Mouse (Mus musculus) frontal cortex, adult (tissue): ENCODE measurements at regions not wholly inside any gene's neighbourhood (a gene's known extent, or its start where the extent isn't known, plus 50 kb on each side); places are given as distances from the start of the nearest gene placed in this dataset.
A peak's percentile ranks its signal among the peaks of the same experiment; 100 is the strongest.

Experiments
- ATAC-seq: cut with Nextera tagmentation; 2 replicates; pipeline ENCODE4 v1.9.2; 2017; ENCODE audit warnings: mild to moderate bottlenecking, moderate library complexity, mixed read lengths; ENCODE audit not compliant: low TSS enrichment

- no peak for ATAC-seq
Observed at GRCm38 (mm10) chr13:97560789-97561188, 199.6 kb downstream of the Gm10260 start.

- peak; percentile 92 for ATAC-seq
Observed at GRCm38 (mm10) chr13:97559611-97560385, 200.6 kb downstream of the Gm10260 start.

- no peak for ATAC-seq
Observed at GRCm38 (mm10) chr13:97558884-97559283, 201.5 kb downstream of the Gm10260 start.

GRCm38 (mm10) chr13:97555312-97555711, 205.1 kb downstream of the Gm10260 start:
- no peak for ATAC-seq

- ATAC-seq: no peak
Observed at GRCm38 (mm10) chr13:97554601-97555000, 205.8 kb downstream of the Gm10260 start.

GRCm38 (mm10) chr13:97552236-97552635, 208.2 kb downstream of the Gm10260 start:
- ATAC-seq: no peak

GRCm38 (mm10) chr13:97550880-97551279, 209.6 kb downstream of the Gm10260 start:
- ATAC-seq: no peak

- peak; percentile 80 for ATAC-seq
Observed at GRCm38 (mm10) chr13:97550172-97550571, 210.3 kb downstream of the Gm10260 start.

GRCm38 (mm10) chr13:97549384-97549783, 211.0 kb downstream of the Gm10260 start:
- ATAC-seq: no peak

- no peak for ATAC-seq
Observed at GRCm38 (mm10) chr13:97548527-97548977, 211.9 kb downstream of the Gm10260 start.

GRCm38 (mm10) chr13:97546936-97547335, 213.5 kb downstream of the Gm10260 start:
- no peak for ATAC-seq

- peak; percentile 73 for ATAC-seq
Observed at GRCm38 (mm10) chr13:97545971-97546454, 214.4 kb downstream of the Gm10260 start.

- ATAC-seq: no peak
Observed at GRCm38 (mm10) chr13:97539686-97540085, 220.7 kb downstream of the Gm10260 start.

- peak; percentile 60 for ATAC-seq
Observed at GRCm38 (mm10) chr13:97538441-97538840, 222.0 kb downstream of the Gm10260 start.

- no peak for ATAC-seq
Observed at GRCm38 (mm10) chr13:97537686-97538085, 222.7 kb downstream of the Gm10260 start.

- ATAC-seq: 0 out of 2 replicates have a peak, but pooled peaks have one; percentile 22
Observed at GRCm38 (mm10) chr13:97537206-97537605, 223.2 kb downstream of the Gm10260 start.

GRCm38 (mm10) chr13:97533896-97534666, 226.4 kb downstream of the Gm10260 start:
- ATAC-seq: peak; percentile 42; the same call in 1 of the 2 replicates

GRCm38 (mm10) chr13:97531181-97531580, 229.3 kb downstream of the Gm10260 start:
- ATAC-seq: no peak

- ATAC-seq: peak; percentile 31; the same call in 1 of the 2 replicates
Observed at GRCm38 (mm10) chr13:97530570-97530969, 229.9 kb downstream of the Gm10260 start.

GRCm38 (mm10) chr13:97527958-97528357, 232.5 kb downstream of the Gm10260 start:
- ATAC-seq: no peak

GRCm38 (mm10) chr13:97524847-97525434, 235.5 kb downstream of the Gm10260 start:
- ATAC-seq: no peak
